Mouse (Mus musculus): ENCODE results near the gene Dnph1. TPM values are rescaled to one million over a fixed set of nuclear protein-coding genes. Genes with fewer than 3 reads are reported as not detected.
"Not testable (repeated sequence)": the region's sequence is repeated elsewhere in the genome, so short reads cannot be mapped to it uniquely, and the experiment has no call there.

Gene Dnph1
- polyA plus RNA-seq, 1 experiment from 2014 or later = 33.8 TPM

GRCm38 (mm10) chr17:46476601-46477000 is 19.9 kb upstream of the Dnph1 start:
- Histone ChIP-seq H3K36me3 (no peaks in the 10 kb centered on the region), H3K9me3 (no peaks in the 10 kb centered on the region), H3K4me3 (no peak overlapping the region), H3K27me3 (peaks cover 25% of the 10 kb centered on the region; the same call in 1 of the 2 replicates), H3K27ac (no peak overlapping the region), H3K4me2 (no peak overlapping the region), H3K4me1 (no peaks in the 10 kb centered on the region), H3K9ac (no peak overlapping the region)
- ATAC-seq (ENCODE audit: insufficient number of reproducible peaks, low FRiP score, low TSS enrichment, low read depth) = no peak
- WGBS = 54% methylated on average over 8 of the region's 8 CpGs

GRCm38 (mm10) chr17:46477286-46477685 is 19.2 kb upstream of the Dnph1 start:
- Histone ChIP-seq H3K9ac (no peak overlapping the region), H3K4me1 (no peaks in the 10 kb centered on the region), H3K36me3 (no peaks in the 10 kb centered on the region), H3K4me3 (no peak overlapping the region), H3K9me3 (no peaks in the 10 kb centered on the region), H3K4me2 (no peak overlapping the region), H3K27ac (no peak overlapping the region), H3K27me3 (peaks cover 25% of the 10 kb centered on the region; the same call in 1 of the 2 replicates)
- WGBS = 87% methylated on average over 15 of the region's 15 CpGs
- no peak for ATAC-seq (ENCODE audit: insufficient number of reproducible peaks, low FRiP score, low TSS enrichment, low read depth)

- Histone ChIP-seq H3K4me3 (peak overlapping the region; percentile 23), H3K27me3 (peaks cover 79% of the 10 kb centered on the region), H3K4me1 (peaks cover 15% of the 10 kb centered on the region), H3K36me3 (no peaks in the 10 kb centered on the region), H3K9me3 (no peaks in the 10 kb centered on the region), H3K9ac (no peak overlapping the region), H3K4me2 (peak overlapping the region; percentile 42), H3K27ac (no peak overlapping the region)
- under 1% methylated on average over 16 of the region's 16 CpGs for WGBS
- no peak for ATAC-seq (ENCODE audit: insufficient number of reproducible peaks, low FRiP score, low TSS enrichment, low read depth)
Observed at GRCm38 (mm10) chr17:46483561-46484001, 12.9 kb upstream of the Dnph1 start.

GRCm38 (mm10) chr17:46484021-46484431 is 12.5 kb upstream of the Dnph1 start:
- Histone ChIP-seq H3K4me2 (peak overlapping the region; percentile 42), H3K27ac (no peak overlapping the region), H3K27me3 (peaks cover 84% of the 10 kb centered on the region), H3K4me1 (peaks cover 15% of the 10 kb centered on the region), H3K9me3 (no peaks in the 10 kb centered on the region), H3K4me3 (peak overlapping the region; percentile 23), H3K9ac (no peak overlapping the region), H3K36me3 (no peaks in the 10 kb centered on the region)
- WGBS = 2% methylated on average over 13 of the region's 13 CpGs
- no peak for ATAC-seq (ENCODE audit: insufficient number of reproducible peaks, low FRiP score, low TSS enrichment, low read depth)

GRCm38 (mm10) chr17:46484461-46484875 is 12.0 kb upstream of the Dnph1 start:
- Histone ChIP-seq H3K9me3 (no peaks in the 10 kb centered on the region), H3K36me3 (no peaks in the 10 kb centered on the region), H3K27me3 (peaks cover 86% of the 10 kb centered on the region), H3K4me3 (no peak overlapping the region), H3K9ac (no peak overlapping the region), H3K4me2 (no peak overlapping the region), H3K4me1 (peaks cover 15% of the 10 kb centered on the region), H3K27ac (no peak overlapping the region)
- no peak for ATAC-seq (ENCODE audit: insufficient number of reproducible peaks, low FRiP score, low TSS enrichment, low read depth)
- WGBS = 10% methylated on average over 6 of the region's 6 CpGs

DNA sequence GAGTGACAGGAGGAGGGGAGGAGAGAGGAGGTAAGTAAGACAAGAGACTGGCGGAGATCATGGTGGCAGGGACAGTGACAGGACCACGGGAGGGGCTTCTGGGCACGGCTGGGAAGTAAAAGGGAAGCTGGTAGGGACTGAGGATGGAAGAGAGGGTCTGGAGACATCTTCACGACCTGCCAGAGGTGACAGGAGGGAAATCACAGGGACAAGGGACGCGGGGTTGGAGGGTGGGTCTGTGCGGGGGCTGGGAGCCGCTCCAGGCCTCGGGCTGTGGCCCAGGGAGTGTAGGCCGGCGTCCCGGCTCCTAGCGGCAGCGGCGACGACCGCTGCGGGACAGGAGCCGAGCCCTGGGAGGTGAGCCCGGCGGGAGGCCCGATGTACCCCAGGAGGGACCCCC is 9.5 kb upstream of the Dnph1 start:
- H3K9me3 ChIP-seq = no peaks in the 10 kb centered on the region
- H3K9ac ChIP-seq = 0 out of 2 replicates have a peak overlapping the region, but pooled peaks have one; percentile 14
- peak overlapping the region; percentile 39 for H3K4me3 ChIP-seq
- H3K27me3 ChIP-seq = peaks cover 74% of the 10 kb centered on the region
- ATAC-seq (ENCODE audit: insufficient number of reproducible peaks, low FRiP score, low TSS enrichment, low read depth) = no peak; the same call in 1 of the 2 replicates
- WGBS = 1% methylated on average over 22 of the region's 22 CpGs
- H3K4me2 ChIP-seq = peak overlapping the region; percentile 66
- H3K4me1 ChIP-seq = peaks cover 15% of the 10 kb centered on the region
- no peaks in the 10 kb centered on the region for H3K36me3 ChIP-seq
- H3K27ac ChIP-seq = no peak overlapping the region

- peak within 1 kb of the TSS; percentile 66 for H3K4me2 ChIP-seq
- H3K27ac ChIP-seq = no peak within 1 kb of the TSS
- 0% methylated on average over 26 of the region's 49 CpGs for WGBS
- H3K9me3 ChIP-seq = no peaks in the 10 kb centered on the region
- peak within 1 kb of the TSS; percentile 39 for H3K4me3 ChIP-seq
- H3K4me1 ChIP-seq = peaks cover 15% of the 10 kb centered on the region
- 0 out of 2 replicates have a peak within 1 kb of the TSS, but pooled peaks have one; percentile 14 for H3K9ac ChIP-seq
- no peaks in the 10 kb centered on the region for H3K36me3 ChIP-seq
- ATAC-seq (ENCODE audit: insufficient number of reproducible peaks, low FRiP score, low TSS enrichment, low read depth) = no peak; the same call in 1 of the 2 replicates
- peaks cover 73% of the 10 kb centered on the region for H3K27me3 ChIP-seq
Observed at GRCm38 (mm10) chr17:46487431-46487830, 9.1 kb upstream of the Dnph1 start, which contains the start of gene Ttbk1. Ttbk1 (minus strand) TSS chr17:46487675.

- 0 out of 2 replicates have a peak, but pooled peaks have one; percentile 25 for ATAC-seq (ENCODE audit: insufficient number of reproducible peaks, low FRiP score, low TSS enrichment, low read depth)
- Histone ChIP-seq H3K4me2 (no peak overlapping the region), H3K36me3 (peaks cover 8% of the 10 kb centered on the region; the same call in 1 of the 2 replicates), H3K9me3 (no peaks in the 10 kb centered on the region), H3K4me1 (peaks cover 12% of the 10 kb centered on the region), H3K27ac (no peak overlapping the region), H3K9ac (no peak overlapping the region), H3K27me3 (peaks cover 14% of the 10 kb centered on the region; the same call in 1 of the 2 replicates), H3K4me3 (no peak overlapping the region)
- 78% methylated on average over 5 of the region's 5 CpGs for WGBS
Observed at GRCm38 (mm10) chr17:46495486-46495885, 1.0 kb upstream of the Dnph1 start.

DNA sequence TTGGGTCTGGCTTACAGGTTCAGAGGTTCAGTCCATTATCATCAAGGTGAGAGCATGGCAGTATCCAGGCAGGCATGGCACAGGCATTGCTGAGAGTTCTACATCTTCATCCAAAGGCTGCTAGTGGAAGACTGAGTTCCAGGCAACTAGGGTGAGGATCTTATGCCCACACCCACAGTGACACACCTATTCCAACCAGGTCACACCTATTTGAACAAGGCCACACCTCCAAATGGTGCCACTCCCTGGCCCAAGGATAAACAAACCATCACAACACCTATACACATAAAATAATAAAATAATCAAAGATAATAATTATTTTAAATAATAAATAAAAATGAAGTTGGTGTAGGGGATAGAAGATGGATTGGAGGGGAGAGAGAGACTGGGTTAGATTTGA is 430 bp upstream of the Dnph1 start:
- H3K4me1 ChIP-seq = peaks cover 12% of the 10 kb centered on the region
- not testable (repeated sequence) for H3K4me3 ChIP-seq; H3K4me2 ChIP-seq; H3K9ac ChIP-seq; H3K27ac ChIP-seq; ATAC-seq (ENCODE audit: insufficient number of reproducible peaks, low FRiP score, low TSS enrichment, low read depth); H3K9me3 ChIP-seq
- H3K27me3 ChIP-seq = peaks cover 14% of the 10 kb centered on the region; the same call in 1 of the 2 replicates
- peaks cover 10% of the 10 kb centered on the region; the same call in 1 of the 2 replicates for H3K36me3 ChIP-seq

GRCm38 (mm10) chr17:46497956-46498355 is 1.4 kb downstream of the Dnph1 start:
- ATAC-seq (ENCODE audit: insufficient number of reproducible peaks, low FRiP score, low TSS enrichment, low read depth) = no peak
- H3K27me3 ChIP-seq = peaks cover 10% of the 10 kb centered on the region; the same call in 1 of the 2 replicates
- H3K27ac ChIP-seq = no peak overlapping the region
- peaks cover 10% of the 10 kb centered on the region; the same call in 1 of the 2 replicates for H3K36me3 ChIP-seq
- no peaks in the 10 kb centered on the region for H3K9me3 ChIP-seq
- peaks cover 12% of the 10 kb centered on the region for H3K4me1 ChIP-seq
- 72% methylated on average over 8 of the region's 8 CpGs for WGBS
- no peak overlapping the region for H3K9ac ChIP-seq
- H3K4me2 ChIP-seq = no peak overlapping the region
- H3K4me3 ChIP-seq = no peak overlapping the region

- Histone ChIP-seq H3K36me3 (peaks cover 16% of the 10 kb centered on the region), H3K9me3 (no peaks in the 10 kb centered on the region), H3K27ac (no peak overlapping the region), H3K4me1 (0 out of 2 replicates have a peak, but pooled peaks cover 4% of the 10 kb centered on the region), H3K4me2 (no peak overlapping the region), H3K27me3 (no peaks in the 10 kb centered on the region), H3K9ac (no peak overlapping the region), H3K4me3 (no peak overlapping the region)
- WGBS = 82% methylated on average over 2 of the region's 2 CpGs
- ATAC-seq (ENCODE audit: insufficient number of reproducible peaks, low FRiP score, low TSS enrichment, low read depth) = no peak
Observed at GRCm38 (mm10) chr17:46502775-46503174, 6.3 kb downstream of the Dnph1 start.

- no peak for ATAC-seq (ENCODE audit: insufficient number of reproducible peaks, low FRiP score, low TSS enrichment, low read depth)
- WGBS = 74% methylated on average over 14 of the region's 14 CpGs
- Histone ChIP-seq H3K4me2 (no peak overlapping the region), H3K27ac (no peak overlapping the region), H3K27me3 (no peaks in the 10 kb centered on the region), H3K9me3 (no peaks in the 10 kb centered on the region), H3K36me3 (peaks cover 18% of the 10 kb centered on the region), H3K4me1 (no peaks in the 10 kb centered on the region), H3K4me3 (no peak overlapping the region), H3K9ac (no peak overlapping the region)
Observed at GRCm38 (mm10) chr17:46503847-46504638, 7.5 kb downstream of the Dnph1 start.
